Mouse (Mus musculus): ENCODE measurements at regions not wholly inside any gene's neighbourhood (a gene's known extent, or its start where the extent isn't known, plus 50 kb on each side); places are given as distances from the start of the nearest gene placed in this dataset.

GRCm38 (mm10) chr2:128465214-128465984 lies 125.6 kb upstream of the Spdye4c start:
- TF ChIP-seq CTCF (IDR thresholded peaks at IDR 0.05; ENCODE audit: borderline replicate concordance, control insufficient read depth, extremely low read depth, insufficient read depth, low read length, poor library complexity) (no peak), POLR2A (IDR thresholded peaks at IDR 0.05; ENCODE audit: control insufficient read depth, extremely low read depth, insufficient read depth, low read length, poor library complexity) (no peak)
